In genomic region chr15:77982195-77982939, GRCm38 (mm10) we compare ENCODE assay signal across 9 mouse cellular contexts. TPM values are rescaled to one million over a fixed set of nuclear protein-coding genes. Genes with fewer than 3 reads are reported as not detected.
A peak's percentile ranks its signal among the peaks of the same experiment; 100 is the strongest.
DNase-seq lines count a peak whose midpoint lies in the region; ATAC-seq and TF ChIP-seq lines count a peak whose summit lies in the region.
"Had no signal": no experiment of that assay in that cellular context is flagged by ENCODE, and none has a peak within 500 bp of the region (broad histone marks: within the 10 kb centered on the region; RNA-seq: fewer than 3 reads in every experiment).

No protein-coding gene starts in this region.

- H3K4me1 ChIP-seq in heart, adult 2 months (ENCODE audit: control insufficient read depth, insufficient read depth, low read length), result no peaks in the 10 kb centered on the region
- H3K4me1 ChIP-seq in G1E (ENCODE audit: insufficient read depth, low read depth, low read length), result peaks cover 6% of the 10 kb centered on the region

- H3K27ac ChIP-seq in heart, adult 2 months, result no peak overlapping the region
- H3K27ac ChIP-seq: liver, embryonic 15.5 days had no signal

- no peak overlapping the region for H3K9ac ChIP-seq in heart, adult 2 months (ENCODE audit: low read depth, low read length)
- H3K9ac ChIP-seq: liver, embryonic 15.5 days had no signal

- H3K36me3 ChIP-seq in heart, adult 2 months (ENCODE audit: control insufficient read depth, insufficient read depth, low read length), result no peaks in the 10 kb centered on the region
- H3K36me3 ChIP-seq in G1E (replicated peaks), result no peaks in the 10 kb centered on the region
- H3K36me3 ChIP-seq: liver, embryonic 15.5 days had no signal

- no peaks in the 10 kb centered on the region for H3K79me2 ChIP-seq in heart, adult 2 months (replicated peaks; ENCODE audit: control insufficient read depth, insufficient read depth, low read length)

- no peak for TF ChIP-seq EP300 in heart, adult 2 months (IDR thresholded peaks at IDR 0.05; ENCODE audit: insufficient read depth, low read depth, low read length)

- peak; percentile 63 for TF ChIP-seq CTCF in heart, adult 2 months (IDR thresholded peaks at IDR 0.05)
- TF ChIP-seq CTCF in G1E (IDR thresholded peaks at IDR 0.05; ENCODE audit: low read depth, low read length), result peak; percentile 86

- H3K4me3 ChIP-seq in heart, adult 2 months, result no peak overlapping the region
- no peak overlapping the region for H3K4me3 ChIP-seq in G1E (ENCODE audit: low read depth, low read length)
- H3K4me3 ChIP-seq: liver, embryonic 15.5 days had no signal

- ATAC-seq in G1E (ENCODE audit: extremely low read depth, insufficient number of reproducible peaks, low FRiP score, poor library complexity, severe bottlenecking), result no peak
- peak; percentile 56 for ATAC-seq in megakaryocyte-erythroid progenitor cell, adult 5-6 weeks (replicated peaks; ENCODE audit: low FRiP score, low TSS enrichment, poor library complexity, severe bottlenecking)

- H3K27me3 ChIP-seq in heart, adult 2 months (ENCODE audit: control insufficient read depth, insufficient read depth, low read length), result no peaks in the 10 kb centered on the region
- peaks cover 45% of the 10 kb centered on the region for H3K27me3 ChIP-seq in G1E (ENCODE audit: insufficient read depth, low read length)

- DNase-seq in heart, adult 2 months, result no peak
- DNase-seq in heart, adult 9 months (ENCODE audit: low spot score in 2 of 2), result no peak
- DNase-seq in G1E (ENCODE audit: low spot score), result peak; percentile 45
- DNase-seq in cerebellum, adult 11 months, result peak; percentile 86
- DNase-seq in frontal cortex, adult 2 months (ENCODE audit: extremely low spot score in 1 of 2, low spot score in 1 of 2), result peak; percentile 56 to 93
- DNase-seq in layer of hippocampus, adult 8-10 months (ENCODE audit: low spot score in 2 of 2), result peak; percentile 63 to 85
- DNase-seq in right cerebral cortex, postnatal 4 days, result peak; percentile 87

- 30% methylated on average over 18 of the region's 18 CpGs for WGBS in heart, adult 2 months

- no peaks in the 10 kb centered on the region for H3K9me3 ChIP-seq in G1E (replicated peaks)
- H3K9me3 ChIP-seq: liver, embryonic 15.5 days had no signal

- TF ChIP-seq POLR2A in heart, adult 2 months (IDR thresholded peaks at IDR 0.05; ENCODE audit: insufficient read depth, low read depth, low read length), result no peak

- intact Hi-C loops in heart, adult 2 months (cut with DNase I), result no loop called here

RNA-seq across cellular contexts. Expression of gene Eif3d, which starts 11.8 kb away (rescaled TPM):
- total RNA-seq in heart, adult 2 months (2021), result 10 to 100 TPM; 62.6 to 64.4 TPM
- 69.5 and 87.6 TPM in 2 replicates for polyA plus RNA-seq in heart, adult 2 months (2012; rRNA removed)
- total RNA-seq in G1E (2014; fragmentation: Nextera tagmentation) (632 and 643 TPM in 2 replicates), G1E (2017) (279 and 298 TPM in 2 replicates)
- 61.9 and 65.1 TPM in 2 replicates for polyA plus RNA-seq in G1E (2012)
- 111 and 113 TPM in 2 replicates for polyA plus RNA-seq in frontal cortex, adult 2 months (2012; rRNA removed)
- 100 to 1,000 TPM in 3 of 4 experiments, 10 to 100 TPM in 1; 85.5 to 112 (median 106) TPM for total RNA-seq in layer of hippocampus, adult 8-10 months (2022)
- total RNA-seq in megakaryocyte-erythroid progenitor cell, adult 5-6 weeks (2014; fragmentation: Nextera tagmentation), result 308 and 313 TPM in 2 replicates
- total RNA-seq in megakaryocyte-erythroid progenitor cell, adult 5-6 weeks (2017), result 315 and 357 TPM in 2 replicates

RNA-seq across cellular contexts. Expression of gene Foxred2, which starts 25.8 kb away (rescaled TPM):
- under 1 TPM; 0.39 to 0.84 TPM for total RNA-seq in heart, adult 2 months (2021)
- 0.96 and 1.1 TPM in 2 replicates for polyA plus RNA-seq in heart, adult 2 months (2012; rRNA removed)
- total RNA-seq in G1E (2014; fragmentation: Nextera tagmentation) (0.24 TPM in 1 of 2 replicates, not detected in the other), G1E (2017) (0.27 and 0.29 TPM in 2 replicates)
- 0.01 and 0.02 TPM in 2 replicates for polyA plus RNA-seq in G1E (2012)
- 15.5 and 17.0 TPM in 2 replicates for polyA plus RNA-seq in frontal cortex, adult 2 months (2012; rRNA removed)
- total RNA-seq in layer of hippocampus, adult 8-10 months (2022), result 10 to 100 TPM in 3 of 4 experiments, 1 to 10 TPM in 1; 9.5 to 14.0 (median 13.1) TPM
- total RNA-seq in megakaryocyte-erythroid progenitor cell, adult 5-6 weeks (2014; fragmentation: Nextera tagmentation), result 8.0 and 9.6 TPM in 2 replicates
- total RNA-seq in megakaryocyte-erythroid progenitor cell, adult 5-6 weeks (2017), result 5.4 and 9.3 TPM in 2 replicates

RNA-seq across cellular contexts. Expression of gene Txn2, which starts 53.6 kb away (rescaled TPM):
- 100 to 1,000 TPM; 260 to 299 TPM for total RNA-seq in heart, adult 2 months (2021)
- 403 and 411 TPM in 2 replicates for polyA plus RNA-seq in heart, adult 2 months (2012; rRNA removed)
- total RNA-seq in G1E (2014; fragmentation: Nextera tagmentation) (209 and 211 TPM in 2 replicates), G1E (2017) (53.8 and 62.8 TPM in 2 replicates)
- polyA plus RNA-seq in G1E (2012), result 283 and 349 TPM in 2 replicates
- polyA plus RNA-seq in frontal cortex, adult 2 months (2012; rRNA removed), result 198 and 213 TPM in 2 replicates
- total RNA-seq in layer of hippocampus, adult 8-10 months (2022), result 100 to 1,000 TPM; 119 to 130 (median 128) TPM
- total RNA-seq in megakaryocyte-erythroid progenitor cell, adult 5-6 weeks (2014; fragmentation: Nextera tagmentation), result 335 and 427 TPM in 2 replicates
- 80.6 and 101 TPM in 2 replicates for total RNA-seq in megakaryocyte-erythroid progenitor cell, adult 5-6 weeks (2017)

Comparison
In these comparisons a context has a peak if more than half of its experiments do, and no peak if none do; other contexts are left out.
1. DNase-seq: peak in G1E (single experiment), cerebellum, adult 11 months (single experiment), frontal cortex, adult 2 months (2 of 2), layer of hippocampus, adult 8-10 months (2 of 2) and right cerebral cortex, postnatal 4 days (single experiment); none in heart, adult 2 months (0 of 2) and heart, adult 9 months (0 of 2).